13 mouse cellular contexts compared by ENCODE assay signal in genomic region chr11:77416212-77417000, GRCm38 (mm10). TPM values are rescaled to one million over a fixed set of nuclear protein-coding genes. Genes with fewer than 3 reads are reported as not detected.
DNase-seq lines count a peak whose midpoint lies in the region; ATAC-seq and TF ChIP-seq lines count a peak whose summit lies in the region.
"Had no signal": no experiment of that assay in that cellular context is flagged by ENCODE, and none has a peak within 500 bp of the region (broad histone marks: within the 10 kb centered on the region; RNA-seq: fewer than 3 reads in every experiment).

No protein-coding gene starts in this region.

- no peak overlapping the region for H3K4me2 ChIP-seq in midbrain, embryonic 13.5 days (replicated peaks)
- H3K4me2 ChIP-seq: forebrain, embryonic 13.5 days; hindbrain, embryonic 12.5 days had no signal

- WGBS in heart, adult 2 months: 46% methylated on average over 4 of the region's 4 CpGs
- WGBS in midbrain, embryonic 13.5 days: 84% methylated on average over 4 of the region's 4 CpGs
- WGBS in midbrain, embryonic 10.5 days: 81% methylated on average over 4 of the region's 4 CpGs

- H3K9ac ChIP-seq in heart, adult 2 months (ENCODE audit: low read depth, low read length): no peak overlapping the region
- no peak overlapping the region for H3K9ac ChIP-seq in midbrain, embryonic 13.5 days (replicated peaks)
- H3K9ac ChIP-seq: forebrain, embryonic 13.5 days; hindbrain, embryonic 12.5 days had no signal

- H3K27me3 ChIP-seq in heart, adult 2 months (ENCODE audit: control insufficient read depth, insufficient read depth, low read length): no peaks in the 10 kb centered on the region
- no peaks in the 10 kb centered on the region for H3K27me3 ChIP-seq in midbrain, embryonic 13.5 days
- no peaks in the 10 kb centered on the region for H3K27me3 ChIP-seq in midbrain, embryonic 10.5 days (ENCODE audit: low read depth, poor library complexity, severe bottlenecking)
- H3K27me3 ChIP-seq: forebrain, embryonic 13.5 days; hindbrain, embryonic 12.5 days had no signal

- H3K4me1 ChIP-seq in heart, adult 2 months (ENCODE audit: control insufficient read depth, insufficient read depth, low read length): peaks cover 8% of the 10 kb centered on the region
- no peaks in the 10 kb centered on the region for H3K4me1 ChIP-seq in midbrain, embryonic 13.5 days (replicated peaks)
- no peaks in the 10 kb centered on the region for H3K4me1 ChIP-seq in midbrain, embryonic 10.5 days
- H3K4me1 ChIP-seq: forebrain, embryonic 13.5 days; hindbrain, embryonic 12.5 days had no signal

- peaks cover 50% of the 10 kb centered on the region for H3K36me3 ChIP-seq in heart, adult 2 months (ENCODE audit: control insufficient read depth, insufficient read depth, low read length)
- H3K36me3 ChIP-seq in midbrain, embryonic 13.5 days: peaks cover 4% of the 10 kb centered on the region
- peaks cover 5% of the 10 kb centered on the region for H3K36me3 ChIP-seq in midbrain, embryonic 10.5 days

- no peak for ATAC-seq in midbrain, embryonic 13.5 days
- ATAC-seq: forebrain, embryonic 13.5 days had no signal

- peak overlapping the region; percentile 75 for H3K27ac ChIP-seq in heart, adult 2 months
- no peak overlapping the region for H3K27ac ChIP-seq in midbrain, embryonic 13.5 days
- no peak overlapping the region for H3K27ac ChIP-seq in midbrain, embryonic 10.5 days (replicated peaks)
- H3K27ac ChIP-seq: forebrain, embryonic 13.5 days; hindbrain, embryonic 12.5 days had no signal

- H3K4me3 ChIP-seq in heart, adult 2 months: no peak overlapping the region
- H3K4me3 ChIP-seq in midbrain, embryonic 13.5 days (replicated peaks): no peak overlapping the region
- no peak overlapping the region for H3K4me3 ChIP-seq in midbrain, embryonic 10.5 days
- H3K4me3 ChIP-seq: forebrain, embryonic 13.5 days; hindbrain, embryonic 12.5 days; myocyte had no signal

- TF ChIP-seq EP300 in heart, adult 2 months (IDR thresholded peaks at IDR 0.05; ENCODE audit: insufficient read depth, low read depth, low read length): peak; percentile 76

- H3K79me2 ChIP-seq in heart, adult 2 months (replicated peaks; ENCODE audit: control insufficient read depth, insufficient read depth, low read length): no peaks in the 10 kb centered on the region

- intact Hi-C loops in heart, adult 2 months (cut with DNase I): loop anchor here (2.0 kb wide), 1 partner anchor 26 kb away; no protein-coding TSS in a partner anchor

- peak; percentile 27 for TF ChIP-seq CTCF in heart, adult 2 months (IDR thresholded peaks at IDR 0.05)

- TF ChIP-seq POLR2A in heart, adult 2 months (IDR thresholded peaks at IDR 0.05; ENCODE audit: insufficient read depth, low read depth, low read length): no peak

- DNase-seq in kidney, postnatal 10 days: peak; percentile 17
- no peak for DNase-seq in kidney, adult 18-20 months
- DNase-seq in embryo, embryonic 10.5 days (ENCODE audit: low spot score): peak; percentile 5
- DNase-seq in heart, adult 2 months: peak; percentile 52 to 74
- DNase-seq in lung, postnatal 25 days (ENCODE audit: low spot score): peak; percentile 49
- DNase-seq in right cerebral cortex, postnatal 10 days (ENCODE audit: low spot score in 2 of 2): no peak
- DNase-seq in midbrain, embryonic 10.5 days (ENCODE audit: low spot score): no peak
- DNase-seq: cerebellum, postnatal 25 days; right cerebral cortex, adult 18-20 months had no signal

- no peaks in the 10 kb centered on the region for H3K9me3 ChIP-seq in midbrain, embryonic 13.5 days
- H3K9me3 ChIP-seq in midbrain, embryonic 10.5 days (replicated peaks): no peaks in the 10 kb centered on the region
- H3K9me3 ChIP-seq: forebrain, embryonic 13.5 days; hindbrain, embryonic 12.5 days had no signal

RNA-seq across cellular contexts. Expression of gene Coro6, which starts 45.8 kb away (rescaled TPM):
- total RNA-seq in heart, adult 2 months (2021): 100 to 1,000 TPM; 207 to 213 TPM
- 482 and 483 TPM in 2 replicates for polyA plus RNA-seq in heart, adult 2 months (2012; rRNA removed)
- 0.06 TPM in 1 of 2 replicates, not detected in the other for polyA plus RNA-seq in midbrain, embryonic 13.5 days (2015; fragmentation: Nextera tagmentation; extraction: Ambion mirVana)
- not detected in 2 replicates for polyA plus RNA-seq in midbrain, embryonic 10.5 days (2016; fragmentation: Nextera tagmentation; extraction: Ambion mirVana)

Comparison
In these comparisons a context has a peak if more than half of its experiments do, and no peak if none do; other contexts are left out.
1. DNase-seq: peak in kidney, postnatal 10 days (single experiment), embryo, embryonic 10.5 days (single experiment), heart, adult 2 months (2 of 2) and lung, postnatal 25 days (single experiment); none in kidney, adult 18-20 months (single experiment), right cerebral cortex, postnatal 10 days (0 of 2) and midbrain, embryonic 10.5 days (single experiment).
2. RNA of gene Coro6, which starts 45.8 kb away (polyA plus RNA-seq): 482 to 483 TPM in heart, adult 2 months; not detected in midbrain, embryonic 10.5 days and 0.06 TPM in midbrain, embryonic 13.5 days; every median in the first group is over 100 times any median in the second.